Mouse (Mus musculus) left cerebral cortex, adult 8-10 months (tissue): ENCODE data around the gene Wdr95. TPM values are rescaled to one million over a fixed set of nuclear protein-coding genes. Genes with fewer than 3 reads are reported as not detected.

Experiments
- DNase-seq, 2 experiments: peaks; one replicate each; pipeline ENCODE4 v3.0.0; 2022; ENCODE audit warnings: low spot score in 2 of 2
- total RNA-seq, 4 experiments: library from RNA; stranded (reverse); gene quantifications; 2 replicates each; pipeline ENCODE4 v1.2.4; 2022

The Wdr95 gene
- total RNA-seq, 4 experiments from 2014 or later: 0.15 to 1.9 (median 0.43) TPM

DNA sequence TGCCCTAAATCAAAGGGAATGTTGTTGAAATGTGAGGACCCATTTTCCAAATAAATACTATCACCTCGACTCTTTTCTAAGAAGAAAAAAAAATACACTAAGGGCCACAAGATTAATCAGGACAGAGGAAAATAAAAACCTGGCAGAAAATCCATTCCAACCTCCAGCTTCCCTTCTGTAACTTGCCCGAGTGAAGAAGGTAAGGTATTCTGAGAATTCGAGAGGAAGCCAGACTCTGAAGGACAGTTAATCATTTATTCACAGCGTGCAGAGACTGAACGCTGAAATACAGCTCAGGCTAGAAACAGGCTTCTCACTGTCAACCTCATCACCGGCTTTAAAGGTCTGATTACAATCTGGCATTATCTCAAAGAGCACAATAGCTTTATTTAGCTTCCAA, 94.2 kb downstream of the Wdr95 start:
- no peak for DNase-seq

DNA sequence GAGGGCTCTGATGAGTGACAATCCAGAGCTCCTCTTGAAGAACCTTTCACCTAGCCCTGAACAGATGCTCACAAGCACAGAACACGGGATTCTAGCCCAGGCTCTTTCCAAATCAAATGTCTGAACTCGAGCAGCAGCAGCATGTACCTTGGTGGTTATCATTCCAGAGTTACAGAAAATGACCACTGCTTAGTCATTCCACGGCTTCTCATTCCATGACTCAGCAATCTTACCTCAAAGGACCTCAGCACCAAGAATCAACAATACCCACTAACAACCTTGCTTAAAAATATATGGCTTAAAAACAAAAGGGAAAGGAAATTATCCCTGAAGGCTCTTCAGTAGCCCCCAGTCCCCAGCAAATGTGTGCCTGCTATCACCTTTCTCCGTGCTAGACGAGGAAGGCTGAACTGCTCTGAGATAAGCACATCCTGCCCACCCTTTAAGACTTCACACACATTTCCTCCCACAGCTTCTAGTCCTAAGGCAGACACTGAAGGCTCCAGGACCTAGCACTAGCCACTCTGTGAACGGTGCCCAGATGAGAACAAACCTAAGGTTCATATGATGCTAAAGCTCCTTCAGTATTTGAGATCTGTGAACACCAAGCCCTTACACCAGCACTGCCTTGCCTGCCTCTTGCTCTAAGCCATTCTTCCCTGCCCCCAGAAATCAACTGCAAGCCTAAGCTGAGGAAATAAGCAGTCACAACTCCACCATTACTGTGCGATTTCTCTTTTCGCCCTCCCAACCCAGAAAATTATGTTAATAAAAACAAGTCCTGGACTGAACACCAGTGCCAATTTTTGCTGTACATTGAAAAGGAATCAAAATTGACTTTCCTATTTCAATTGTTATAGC, 95.6 kb downstream of the Wdr95 start:
- DNase-seq: no peak

DNA sequence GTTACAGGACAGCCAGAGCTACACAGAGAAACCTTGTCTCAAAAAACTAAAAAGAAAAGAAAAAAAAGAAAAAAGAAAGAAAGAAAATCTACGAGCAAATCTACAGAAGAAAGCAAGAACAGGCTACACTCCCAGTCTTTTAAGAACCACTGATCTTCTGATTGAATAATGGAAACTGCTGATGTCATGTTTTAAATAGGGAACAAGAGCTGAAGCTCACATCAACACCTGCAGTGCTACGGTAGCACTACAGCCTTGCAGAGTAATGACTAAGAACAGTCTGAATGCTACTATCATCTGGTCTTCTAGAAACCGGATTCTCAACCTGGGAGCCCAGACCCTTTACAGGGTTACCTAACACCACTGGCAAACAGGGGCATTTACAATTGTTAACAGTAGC, 97.1 kb downstream of the Wdr95 start:
- DNase-seq: no peak

DNA sequence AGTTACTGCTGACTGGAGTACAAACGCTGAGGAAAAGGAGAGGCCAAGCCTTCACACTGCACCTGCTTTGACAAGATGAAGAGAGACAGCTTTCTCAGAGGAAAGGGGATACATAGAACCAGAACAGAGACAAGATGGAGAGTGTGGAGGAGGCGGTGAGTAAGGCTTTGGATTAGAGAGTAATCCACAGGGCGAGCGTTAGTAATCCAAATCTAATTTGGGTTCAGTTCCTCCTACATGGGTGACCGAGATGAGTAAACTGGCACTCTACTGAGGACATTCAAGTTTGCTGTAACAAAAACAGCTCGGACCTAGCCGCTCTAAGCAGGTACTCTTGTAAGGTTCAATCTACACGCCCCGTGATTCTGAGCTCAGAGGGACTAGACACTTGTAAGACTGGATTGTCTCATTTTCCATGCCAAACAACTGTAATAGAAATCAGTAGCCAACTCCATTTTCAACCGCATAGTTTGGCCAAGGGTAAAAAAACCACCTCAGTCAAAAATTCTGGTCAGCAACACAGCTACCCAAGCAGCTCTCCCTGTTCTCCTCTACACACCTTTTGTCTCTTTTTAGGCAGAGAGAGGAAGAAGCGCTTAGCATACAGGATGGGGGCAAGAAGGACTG, 106.0 kb downstream of the Wdr95 start:
- no peak for DNase-seq

DNA sequence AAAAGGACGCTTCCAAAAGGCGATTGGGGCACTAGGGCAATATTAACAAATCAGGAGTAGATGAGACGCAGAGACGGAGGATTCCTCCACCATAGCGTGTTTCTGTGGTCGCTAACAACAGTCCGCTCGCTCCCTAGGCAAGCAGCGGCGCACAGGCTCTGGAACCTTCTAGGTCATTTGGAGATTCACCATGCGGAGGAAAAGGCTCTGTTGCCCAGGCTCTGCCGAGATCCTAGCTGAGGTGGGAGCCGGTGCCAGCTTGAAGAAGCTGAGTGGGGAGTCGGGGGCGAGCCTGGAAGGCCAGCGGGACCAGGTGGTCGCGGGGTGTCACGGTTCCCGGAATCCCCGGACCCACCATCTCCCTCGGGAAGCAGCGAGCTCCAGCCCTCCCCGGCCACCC, 107.1 kb downstream of the Wdr95 start:
- DNase-seq: no peak

DNA sequence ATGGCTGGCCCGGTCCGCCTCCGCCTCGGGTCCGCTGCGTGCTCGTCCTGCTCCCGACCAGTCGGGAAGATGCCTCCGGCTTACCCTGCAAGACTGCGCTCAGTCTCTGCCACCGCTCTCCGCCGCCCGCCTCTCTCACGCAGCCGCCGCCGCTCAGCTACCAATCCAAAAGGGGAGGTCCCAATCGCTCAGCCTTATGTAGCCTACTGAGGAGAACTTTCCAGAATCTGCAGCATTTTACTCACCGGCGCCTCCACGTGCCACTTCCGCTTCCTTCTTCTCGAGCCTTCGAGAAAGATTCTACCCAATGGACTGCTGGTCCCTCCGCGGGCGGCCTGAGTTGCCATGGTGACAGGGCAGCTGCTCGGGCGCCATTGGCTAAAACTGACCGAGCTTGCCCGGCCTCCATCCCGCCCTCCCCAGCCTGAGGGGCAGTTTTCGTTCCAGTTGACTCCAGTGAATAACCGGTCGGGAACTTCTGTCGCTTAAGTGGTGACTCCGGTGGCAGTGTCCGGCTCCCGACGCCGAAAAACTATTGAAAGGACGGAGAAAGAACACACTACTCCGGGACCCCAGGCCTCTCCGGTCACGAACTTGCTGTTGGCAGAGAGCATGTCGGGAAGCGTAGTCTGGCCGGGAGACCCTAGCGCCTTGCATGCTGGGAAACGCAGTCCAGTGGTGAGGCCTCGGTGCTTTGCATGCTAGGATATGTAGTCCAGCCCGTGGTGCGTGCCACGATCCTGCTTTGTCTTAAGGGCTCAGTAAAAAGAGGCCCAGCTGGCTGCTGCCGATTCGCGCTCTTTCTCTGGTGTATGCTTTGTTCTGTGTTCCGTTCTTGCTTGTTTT, 107.8 kb downstream of the Wdr95 start, which contains the start of gene Hsph1:
Gene Hsph1 (minus strand): TSS at position 302 of the 846 bp plus-strand sequence.
- peak; percentile 98 to 99 for DNase-seq

DNA sequence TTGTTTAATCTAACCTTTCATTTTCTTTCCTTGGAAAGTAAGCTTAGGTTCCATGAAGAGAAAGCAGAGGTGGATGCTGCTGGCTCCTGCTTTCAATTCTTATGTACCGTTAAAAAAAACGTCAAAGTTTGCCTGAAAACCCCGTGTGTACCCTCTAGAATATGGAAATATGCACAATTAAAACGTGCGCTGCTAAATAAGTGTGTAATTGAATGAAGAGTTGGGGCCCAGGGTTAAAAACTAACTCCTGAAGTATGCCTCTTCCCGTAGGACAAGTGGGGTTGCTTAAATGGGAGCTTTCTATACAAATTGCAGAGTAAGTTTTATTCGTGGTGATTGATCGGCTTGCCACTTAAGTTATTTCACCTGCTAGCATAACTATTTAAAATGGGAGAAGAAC, 108.8 kb downstream of the Wdr95 start:
- no peak for DNase-seq

DNA sequence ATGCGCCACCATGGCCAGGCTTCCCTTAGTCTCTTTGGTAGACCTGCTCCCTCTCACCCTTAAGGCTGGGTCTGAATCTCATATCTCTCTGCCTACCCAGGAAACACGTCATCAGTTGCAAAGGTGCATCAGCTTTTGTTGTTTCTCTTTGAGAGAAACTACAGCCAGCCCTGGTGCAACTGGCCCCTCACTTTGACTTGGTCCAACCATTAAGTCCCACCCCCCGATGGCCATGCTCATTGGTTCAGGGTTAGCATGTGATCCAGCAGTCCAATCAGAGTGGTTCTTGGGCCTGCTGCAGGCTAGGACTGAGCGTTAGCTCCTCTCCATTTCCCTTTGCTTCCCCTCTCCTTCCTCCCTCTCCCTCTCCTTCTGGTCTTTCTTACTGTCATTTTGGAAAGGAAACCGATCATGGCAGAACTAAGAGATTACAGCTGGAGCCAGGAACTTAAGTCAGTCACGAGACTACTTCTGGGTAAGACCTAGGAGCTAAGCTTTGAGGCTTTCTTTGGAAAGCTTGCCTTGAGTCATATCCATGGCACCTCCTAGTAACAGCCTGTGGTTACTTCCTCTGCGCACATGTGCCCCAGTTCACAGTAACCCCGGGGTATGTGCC, 112.9 kb downstream of the Wdr95 start:
- no peak for DNase-seq

DNA sequence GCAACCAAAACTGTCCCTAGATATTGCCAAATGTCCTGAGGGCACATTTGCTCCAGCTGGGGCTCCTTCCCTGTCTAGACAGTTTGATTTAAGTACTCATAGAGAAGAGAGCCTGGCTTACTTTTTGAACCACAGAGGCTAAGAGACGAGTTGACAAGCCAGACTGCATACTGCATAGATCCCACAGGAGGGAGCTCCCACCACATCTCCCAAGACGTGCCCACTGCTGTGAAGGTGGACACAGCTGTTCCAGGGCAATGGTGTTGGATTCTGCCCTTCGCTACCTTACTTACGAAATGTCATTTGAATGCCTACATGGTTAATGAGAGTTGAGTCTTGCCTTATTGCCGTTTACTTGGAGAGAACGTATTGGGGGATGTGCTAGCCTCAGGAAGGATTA, 113.9 kb downstream of the Wdr95 start:
- DNase-seq: no peak

DNA sequence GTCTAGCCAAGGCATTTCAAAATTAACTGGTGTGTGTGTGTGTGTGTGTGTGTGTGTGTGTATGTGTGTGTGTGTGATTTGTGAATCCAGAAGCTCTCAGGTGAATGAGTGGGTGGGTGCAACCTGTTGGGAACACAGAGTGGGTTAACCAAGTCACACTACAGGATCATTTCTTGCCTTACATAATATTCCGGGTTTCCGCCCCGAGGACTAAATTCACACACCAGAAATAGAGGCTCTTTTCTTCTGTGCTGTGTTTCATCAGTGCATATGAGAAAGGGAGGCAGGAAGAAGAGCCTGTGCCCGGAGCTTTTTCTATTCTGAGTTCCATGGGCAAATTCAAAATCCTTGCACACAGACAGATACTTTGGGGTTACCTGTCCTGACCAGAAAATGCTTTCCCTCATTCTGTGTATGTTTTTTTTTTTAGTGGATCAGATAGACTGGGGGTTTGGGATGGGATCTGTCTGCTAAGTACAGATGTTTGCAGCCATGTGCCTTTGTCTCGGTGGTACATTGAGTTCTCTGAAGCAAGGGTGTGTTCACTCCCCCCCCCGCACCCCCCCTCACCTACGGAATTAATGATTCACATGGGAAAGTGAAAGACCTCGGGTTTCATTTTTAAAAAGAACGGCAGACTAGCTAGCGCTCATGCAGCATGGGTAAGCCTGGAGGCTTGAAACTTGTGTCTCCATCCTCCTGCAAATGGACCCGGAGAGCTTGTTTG, 114.5 kb downstream of the Wdr95 start:
- DNase-seq: peak in 1 of 2 experiments; percentile 40

DNA sequence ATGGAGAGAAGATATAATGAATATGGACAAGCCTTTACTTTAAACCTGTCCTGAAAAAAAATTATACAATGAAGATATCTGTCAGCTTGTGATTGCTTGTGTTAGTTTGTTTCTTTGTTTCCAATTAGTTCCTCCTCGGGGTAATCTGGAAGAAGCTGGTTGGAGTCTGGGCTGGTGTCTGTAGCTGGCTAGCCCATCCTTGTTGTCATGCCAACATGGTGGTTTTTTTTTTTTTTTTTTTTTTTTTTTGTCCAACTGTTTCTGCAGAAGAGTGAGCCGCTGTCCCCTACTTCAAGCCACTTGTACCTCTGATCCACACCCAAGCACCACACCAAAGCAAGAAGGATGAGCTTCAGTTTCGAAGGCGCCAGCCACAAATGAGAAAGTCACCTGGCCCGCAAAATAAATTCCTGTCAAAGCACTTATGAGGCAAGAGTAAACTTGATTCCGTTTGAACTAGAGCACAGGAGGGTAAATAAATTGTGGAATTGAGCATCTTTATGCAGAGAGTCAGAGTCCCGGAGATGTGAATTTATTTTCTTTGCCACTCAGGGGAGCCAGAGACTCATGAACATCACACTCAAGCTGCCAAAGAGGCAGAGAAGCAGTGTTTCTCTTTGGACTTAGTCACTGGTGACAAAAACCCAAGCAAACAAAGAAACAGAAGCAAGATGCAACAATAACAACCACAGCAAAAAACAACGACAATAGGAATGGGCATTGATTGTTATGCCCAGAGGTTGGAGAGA, 119.1 kb downstream of the Wdr95 start:
- no peak for DNase-seq

DNA sequence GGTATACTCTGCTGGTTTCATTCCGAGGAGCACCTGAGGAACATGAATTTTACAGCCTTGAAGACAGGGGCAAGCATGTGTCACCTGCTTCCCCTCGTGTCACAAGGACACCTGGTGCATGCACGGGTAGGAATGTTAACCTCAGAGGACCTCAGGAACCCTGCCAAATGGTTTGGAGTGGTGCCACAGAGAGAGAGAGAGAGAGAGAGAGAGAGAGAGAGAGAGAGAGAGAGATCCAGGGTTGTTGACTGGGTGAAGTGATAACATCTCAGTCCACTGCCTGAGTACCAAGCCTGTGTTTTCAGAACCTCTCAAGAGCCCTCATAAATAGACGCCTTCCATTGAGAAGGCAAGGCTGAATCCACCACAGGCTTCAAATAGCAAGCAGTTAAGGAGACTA, 119.7 kb downstream of the Wdr95 start:
- no peak for DNase-seq

DNA sequence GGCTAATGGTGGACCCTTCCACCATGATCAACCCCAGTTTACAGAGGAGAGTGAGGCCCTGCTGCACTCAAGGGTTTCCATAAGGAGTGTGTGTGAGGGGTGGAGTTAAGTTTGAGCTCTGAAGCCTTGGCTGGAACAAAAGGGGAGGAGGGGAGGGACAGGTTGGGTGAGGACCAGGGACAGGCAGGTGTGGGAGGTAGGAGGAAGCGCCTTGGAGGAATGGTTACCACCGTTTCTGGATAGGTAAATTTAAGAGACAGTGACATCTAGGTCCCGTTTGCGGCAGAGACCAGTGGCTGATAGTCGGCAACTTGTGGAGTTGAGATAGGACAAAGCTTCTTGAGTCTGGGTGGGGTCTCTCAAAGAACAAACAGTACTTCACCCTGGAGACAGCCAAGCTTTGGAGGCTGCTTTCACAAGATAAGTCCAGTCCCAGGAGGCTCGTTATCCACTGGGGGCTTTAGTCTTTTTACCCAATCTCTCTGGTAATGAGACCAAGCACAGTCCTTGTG, 120.5 kb downstream of the Wdr95 start:
- no peak for DNase-seq

DNA sequence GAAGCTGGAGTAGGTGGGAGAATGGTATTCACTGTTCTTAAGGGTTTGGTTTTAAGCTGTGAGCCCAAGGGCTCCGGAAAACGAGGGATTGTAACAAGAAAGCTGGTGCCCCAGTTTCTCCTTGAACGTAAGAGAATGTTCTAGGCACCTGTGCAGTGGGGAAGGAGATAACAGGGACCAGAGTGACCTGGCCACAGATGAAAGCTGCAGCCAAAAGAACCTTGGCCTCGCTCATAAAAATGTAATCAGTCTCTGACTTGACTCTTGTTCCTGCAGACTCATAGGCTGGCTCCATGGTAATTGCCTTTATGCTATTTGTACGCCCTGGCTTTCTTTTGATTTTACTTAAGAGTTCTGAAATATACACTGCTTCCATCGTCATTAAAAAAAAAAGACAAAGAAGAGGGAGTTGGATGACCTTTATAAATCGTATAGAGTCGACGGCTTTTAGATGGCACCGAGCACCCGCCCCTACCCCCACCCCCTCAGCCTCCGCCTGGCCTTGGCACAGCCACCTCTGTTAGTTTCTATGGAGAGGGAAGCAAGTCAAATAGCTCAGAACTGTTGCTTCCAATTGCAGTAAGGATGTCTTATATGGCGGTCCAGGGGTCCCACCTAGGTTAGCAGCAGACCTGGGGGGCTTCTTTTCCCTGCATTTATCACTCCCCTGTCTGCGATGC, 121.2 kb downstream of the Wdr95 start:
- no peak for DNase-seq

DNA sequence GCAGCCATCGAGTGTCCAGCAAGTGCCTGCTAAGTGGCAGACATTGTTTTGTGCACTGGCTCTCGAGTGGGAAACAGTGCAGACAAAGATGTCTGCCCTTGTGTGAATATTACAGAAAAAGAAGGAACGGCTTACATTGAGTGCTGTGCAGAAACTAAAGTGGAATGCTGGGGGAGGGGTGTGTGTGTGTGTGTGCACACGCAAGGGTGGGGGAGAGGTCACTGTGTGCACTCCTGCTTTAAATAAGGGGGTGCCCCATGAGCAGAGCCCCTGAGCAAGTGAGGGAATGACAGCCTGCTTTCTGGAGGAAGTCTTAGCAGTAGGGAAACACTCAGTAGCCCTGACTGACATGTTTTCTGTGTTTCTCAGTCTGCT, 121.7 kb downstream of the Wdr95 start:
- no peak for DNase-seq

DNA sequence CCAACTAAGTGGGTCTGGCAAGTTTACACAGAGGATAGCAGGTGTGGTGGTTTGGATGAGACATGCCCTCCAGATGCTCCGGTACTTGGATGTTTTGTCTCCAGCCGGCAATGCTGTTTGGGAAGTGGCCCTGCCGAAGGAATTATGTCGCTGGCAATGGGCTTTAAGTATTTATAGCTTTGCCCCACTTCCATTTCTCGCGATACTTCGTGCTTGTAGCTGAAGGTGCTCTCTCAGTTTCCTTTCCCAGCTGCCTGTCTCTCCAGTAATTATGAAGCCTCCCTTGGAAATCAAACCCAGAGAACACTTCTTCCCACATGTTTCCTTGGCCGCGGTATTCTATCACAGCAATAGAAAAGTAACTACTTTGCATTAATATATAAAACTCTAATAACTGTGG, 127.2 kb downstream of the Wdr95 start:
- no peak for DNase-seq

DNA sequence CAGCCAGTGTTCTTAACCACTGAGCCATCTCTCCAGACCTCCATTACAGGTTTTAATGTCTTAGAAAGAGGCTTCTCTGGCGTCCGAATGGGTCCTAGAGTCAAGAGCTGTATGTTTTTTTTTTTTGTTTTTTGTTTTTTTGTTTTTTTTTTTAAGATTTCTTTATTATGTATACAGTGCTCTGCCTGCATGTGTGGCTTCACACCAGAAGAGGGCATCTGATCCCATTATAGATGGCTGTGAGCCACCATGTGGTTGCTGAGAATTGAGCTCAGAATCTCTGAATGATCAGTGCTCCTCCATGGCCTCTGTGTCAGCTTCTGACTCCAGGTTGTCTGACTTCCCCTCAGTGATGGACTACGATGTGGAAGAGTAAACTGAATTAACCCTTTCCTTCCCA, 129.5 kb downstream of the Wdr95 start:
- no peak for DNase-seq

DNA sequence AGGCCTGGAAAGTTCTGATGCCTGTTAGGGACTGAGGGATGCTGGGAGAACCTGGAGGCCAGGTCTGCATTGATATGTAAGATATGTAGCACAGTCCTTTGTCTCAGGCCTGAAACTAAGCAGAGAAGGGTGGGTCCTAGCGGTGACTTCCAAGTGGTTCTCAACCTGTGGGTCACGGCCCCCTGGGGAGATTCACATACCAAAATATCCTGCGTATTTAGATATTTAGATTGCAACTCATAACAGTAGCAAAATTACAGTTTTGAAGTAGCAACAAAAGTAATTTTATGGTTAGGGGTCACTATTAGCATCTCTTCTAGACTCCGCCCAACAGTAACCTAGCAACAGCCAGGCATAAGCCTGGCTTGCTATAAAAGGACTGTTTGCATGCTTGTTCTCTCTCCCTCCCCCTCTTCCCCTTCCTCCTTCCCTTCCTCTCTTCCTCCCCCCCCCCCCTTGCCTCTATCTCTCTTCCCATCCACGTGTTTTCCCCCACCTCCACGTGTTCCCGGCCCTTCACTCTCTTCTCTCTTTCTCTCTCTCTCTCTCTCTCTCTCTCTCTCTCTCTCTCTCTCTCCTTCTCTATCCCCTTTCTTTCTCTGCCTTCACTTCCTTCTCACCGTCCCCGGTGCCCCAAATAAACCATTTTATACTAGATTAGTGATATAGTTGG, 130.4 kb downstream of the Wdr95 start:
- DNase-seq: no peak

DNA sequence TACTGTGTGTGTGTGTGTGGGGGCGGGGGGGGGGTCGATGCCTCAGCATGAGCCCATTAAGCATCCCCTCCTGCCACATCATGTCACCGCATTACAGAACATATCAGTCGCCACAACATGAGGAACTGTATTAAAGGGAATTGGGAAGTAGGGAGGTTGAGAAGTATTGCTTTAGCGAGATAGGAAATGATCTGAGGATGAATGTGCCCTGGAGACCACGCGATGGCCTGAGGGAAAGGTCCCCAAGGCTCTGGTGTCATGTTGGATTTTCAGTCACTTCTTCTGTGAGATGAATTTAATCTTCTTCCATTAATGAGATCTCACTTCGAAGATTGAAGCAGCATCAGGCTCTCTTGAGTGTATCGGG, 130.9 kb downstream of the Wdr95 start:
- no peak for DNase-seq
